ENCODE assay signal across 30 mouse cellular contexts in the genomic region with DNA sequence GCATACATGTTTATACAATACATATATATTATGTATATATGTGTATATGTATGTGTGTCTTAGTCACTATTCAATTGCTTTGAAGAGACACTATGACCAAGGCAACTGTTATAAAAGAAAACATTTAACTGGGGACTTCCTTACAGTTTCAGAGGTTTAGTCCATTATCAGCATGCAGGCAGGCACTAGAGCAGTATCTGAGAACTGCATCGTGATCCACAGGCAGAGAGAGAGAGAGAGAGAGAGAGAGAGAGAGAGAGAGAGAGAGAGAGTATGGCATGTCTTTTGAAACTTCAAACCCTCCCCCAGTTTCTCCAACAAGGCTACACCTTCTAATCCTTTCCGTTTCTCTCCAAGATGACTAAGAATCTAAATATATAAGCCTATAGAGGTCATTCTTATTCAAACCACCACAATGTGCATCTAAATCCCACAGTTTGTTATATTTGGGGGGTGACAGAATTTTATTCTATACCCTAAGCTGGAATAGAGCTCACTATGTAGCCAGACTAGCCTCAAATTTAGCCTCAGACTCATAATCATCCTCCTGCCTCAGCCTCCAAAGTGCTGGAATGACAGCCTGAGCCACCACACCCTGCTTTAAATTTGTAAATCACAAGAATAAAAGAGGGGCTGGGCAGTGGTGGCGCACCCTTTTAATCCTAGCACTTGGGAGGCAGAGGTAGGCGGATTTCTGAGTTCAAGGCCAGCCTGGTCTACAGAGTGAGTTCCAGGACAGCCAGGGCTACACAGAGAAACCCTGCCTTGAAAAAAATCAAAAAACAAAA. TPM values are rescaled to one million over a fixed set of nuclear protein-coding genes. Genes with fewer than 3 reads are reported as not detected.
A peak's percentile ranks its signal among the peaks of the same experiment; 100 is the strongest.
DNase-seq lines count a peak whose midpoint lies in the region; ATAC-seq and TF ChIP-seq lines count a peak whose summit lies in the region.
"Had no signal": no experiment of that assay in that cellular context is flagged by ENCODE, and none has a peak within 500 bp of the region (broad histone marks: within the 10 kb centered on the region; RNA-seq: fewer than 3 reads in every experiment).

No protein-coding gene starts in this region.

- no peaks in the 10 kb centered on the region for H3K36me3 ChIP-seq in G1E (replicated peaks)
- no peaks in the 10 kb centered on the region for H3K36me3 ChIP-seq in liver, embryonic 13.5 days
- no peaks in the 10 kb centered on the region for H3K36me3 ChIP-seq in heart, embryonic 12.5 days
- H3K36me3 ChIP-seq: forebrain, embryonic 10.5 days; hindbrain, embryonic 13.5 days; kidney, embryonic 15.5 days; limb, embryonic 10.5 days; limb, embryonic 15.5 days; lung, embryonic 15.5 days; midbrain, embryonic 13.5 days; stomach, embryonic 15.5 days had no signal

- DNase-seq in G1E (ENCODE audit: low spot score): no peak
- DNase-seq in ZHBTc4 (ENCODE audit: low read depth, low spot score): peak; percentile 39
- DNase-seq in liver, embryonic 13.5 days: no peak
- DNase-seq in cerebellum, adult 9-10 months: no peak
- DNase-seq in right cerebral cortex, adult 18-20 months: no peak
- DNase-seq: adrenal gland, postnatal 25 days; cerebellum, adult 18-20 months; cerebellum, postnatal 25 days; gastrocnemius, adult 2 months; gastrocnemius, postnatal 36 days; heart, adult 18-20 months; heart, postnatal 4 days; kidney, adult 11 months; kidney, postnatal 25 days; lung, postnatal 36 days; right cerebral cortex, postnatal 14 days had no signal

- H3K9me3 ChIP-seq in G1E (replicated peaks): no peaks in the 10 kb centered on the region
- no peaks in the 10 kb centered on the region for H3K9me3 ChIP-seq in liver, embryonic 13.5 days (replicated peaks)
- 0 out of 2 replicates have a peak, but pooled peaks cover 3% of the 10 kb centered on the region for H3K9me3 ChIP-seq in heart, embryonic 12.5 days (replicated peaks)
- H3K9me3 ChIP-seq: forebrain, embryonic 10.5 days; hindbrain, embryonic 13.5 days; kidney, embryonic 15.5 days; limb, embryonic 10.5 days; limb, embryonic 15.5 days; lung, embryonic 15.5 days; megakaryocyte, embryonic 14.5 days; midbrain, embryonic 13.5 days; stomach, embryonic 15.5 days had no signal

- no peak for TF ChIP-seq CTCF in G1E (IDR thresholded peaks at IDR 0.05; ENCODE audit: low read depth, low read length)

- peaks cover 6% of the 10 kb centered on the region; the same call in 1 of the 2 replicates for H3K27me3 ChIP-seq in G1E (ENCODE audit: insufficient read depth, low read length)
- H3K27me3 ChIP-seq in liver, embryonic 13.5 days: 0 out of 2 replicates have a peak, but pooled peaks cover 2% of the 10 kb centered on the region
- H3K27me3 ChIP-seq in heart, embryonic 12.5 days (replicated peaks): no peaks in the 10 kb centered on the region
- H3K27me3 ChIP-seq: kidney, embryonic 15.5 days; limb, embryonic 15.5 days; lung, embryonic 15.5 days; midbrain, embryonic 13.5 days; stomach, embryonic 15.5 days had no signal

- no peak overlapping the region for H3K9ac ChIP-seq in liver, embryonic 13.5 days
- H3K9ac ChIP-seq in heart, embryonic 12.5 days: no peak overlapping the region
- H3K9ac ChIP-seq: hindbrain, embryonic 13.5 days; kidney, embryonic 15.5 days; limb, embryonic 15.5 days; lung, embryonic 15.5 days; midbrain, embryonic 13.5 days; stomach, embryonic 15.5 days had no signal

- no peak overlapping the region for H3K27ac ChIP-seq in liver, embryonic 13.5 days
- no peak overlapping the region for H3K27ac ChIP-seq in heart, embryonic 12.5 days (ENCODE audit: poor library complexity, severe bottlenecking)
- H3K27ac ChIP-seq: forebrain, embryonic 10.5 days; gastrocnemius, adult 2 months; hindbrain, embryonic 13.5 days; kidney, embryonic 15.5 days; layer of hippocampus, adult 2 months; limb, embryonic 10.5 days; limb, embryonic 15.5 days; lung, embryonic 15.5 days; midbrain, embryonic 13.5 days; stomach, embryonic 15.5 days had no signal

- ATAC-seq in G1E (ENCODE audit: extremely low read depth, insufficient number of reproducible peaks, low FRiP score, poor library complexity, severe bottlenecking): peak; percentile 17
- ATAC-seq in liver, embryonic 13.5 days (ENCODE audit: low read depth): peak; percentile 75
- peak; percentile 84 for ATAC-seq in megakaryocyte progenitor cell, adult 5-6 weeks (replicated peaks; ENCODE audit: poor library complexity)
- no peak for ATAC-seq in heart, embryonic 12.5 days (ENCODE audit: insufficient number of reproducible peaks, low FRiP score)
- ATAC-seq: forebrain, embryonic 16.5 days; midbrain, embryonic 13.5 days had no signal

- no peak overlapping the region for H3K4me2 ChIP-seq in liver, embryonic 13.5 days
- H3K4me2 ChIP-seq in heart, embryonic 12.5 days: no peak overlapping the region
- H3K4me2 ChIP-seq: heart, embryonic 11.5 days; hindbrain, embryonic 13.5 days; kidney, embryonic 15.5 days; limb, embryonic 15.5 days; lung, embryonic 15.5 days; midbrain, embryonic 13.5 days; stomach, embryonic 15.5 days had no signal

- H3K4me3 ChIP-seq in G1E (ENCODE audit: low read depth, low read length): no peak overlapping the region
- H3K4me3 ChIP-seq in liver, embryonic 13.5 days (replicated peaks): no peak overlapping the region
- H3K4me3 ChIP-seq in heart, embryonic 12.5 days: no peak overlapping the region
- H3K4me3 ChIP-seq: forebrain, embryonic 10.5 days; gastrocnemius, adult 2 months; hindbrain, embryonic 13.5 days; kidney, embryonic 15.5 days; layer of hippocampus, adult 2 months; limb, embryonic 10.5 days; limb, embryonic 15.5 days; lung, embryonic 15.5 days; megakaryocyte, embryonic 14.5 days; midbrain, embryonic 13.5 days; stomach, embryonic 15.5 days had no signal

- H3K4me1 ChIP-seq in G1E (ENCODE audit: insufficient read depth, low read depth, low read length): peaks cover 9% of the 10 kb centered on the region
- H3K4me1 ChIP-seq in liver, embryonic 13.5 days (replicated peaks): peaks cover 11% of the 10 kb centered on the region
- H3K4me1 ChIP-seq in heart, embryonic 12.5 days (replicated peaks): peaks cover 10% of the 10 kb centered on the region
- H3K4me1 ChIP-seq: hindbrain, embryonic 13.5 days; kidney, embryonic 15.5 days; limb, embryonic 10.5 days; lung, embryonic 15.5 days; midbrain, embryonic 13.5 days; stomach, embryonic 15.5 days had no signal

- 50% methylated on average over 4 of the region's 4 CpGs for WGBS in liver, embryonic 13.5 days (ENCODE audit: insufficient replicate concordance)
- 62% methylated on average over 4 of the region's 4 CpGs for WGBS in heart, embryonic 12.5 days

RNA-seq across cellular contexts. Expression of a gene that starts 5.8 kb away (rescaled TPM):
- total RNA-seq in G1E (2014; fragmentation: Nextera tagmentation): 1,065 and 1,295 TPM in 2 replicates
- 308 and 391 TPM in 2 replicates for total RNA-seq in G1E (2017)
- polyA plus RNA-seq in G1E (2012): 1,477 and 1,552 TPM in 2 replicates
- 80.6 and 81.3 TPM in 2 replicates for polyA plus RNA-seq in liver, embryonic 13.5 days (2015; fragmentation: Nextera tagmentation; extraction: Ambion mirVana)
- total RNA-seq in megakaryocyte progenitor cell, adult 5-6 weeks (2015): 568 and 581 TPM in 2 replicates
- total RNA-seq in megakaryocyte progenitor cell, adult 5-6 weeks (2017): 577 and 593 TPM in 2 replicates
- polyA plus RNA-seq in heart, embryonic 12.5 days (2016; fragmentation: Nextera tagmentation; extraction: Ambion mirVana): 47.9 and 52.6 TPM in 2 replicates

RNA-seq across cellular contexts. Expression of a gene that starts 40.7 kb away (rescaled TPM):
- 0.23 TPM in 1 of 2 replicates, not detected in the other for total RNA-seq in G1E (2014; fragmentation: Nextera tagmentation)
- 0.27 and 0.35 TPM in 2 replicates for total RNA-seq in G1E (2017)
- polyA plus RNA-seq in G1E (2012): not detected in 2 replicates
- 0.44 and 0.60 TPM in 2 replicates for polyA plus RNA-seq in liver, embryonic 13.5 days (2015; fragmentation: Nextera tagmentation; extraction: Ambion mirVana)
- 0.24 and 0.32 TPM in 2 replicates for total RNA-seq in megakaryocyte progenitor cell, adult 5-6 weeks (2015)
- 0.08 and 0.17 TPM in 2 replicates for total RNA-seq in megakaryocyte progenitor cell, adult 5-6 weeks (2017)
- polyA plus RNA-seq in heart, embryonic 12.5 days (2016; fragmentation: Nextera tagmentation; extraction: Ambion mirVana): 0.40 and 1.6 TPM in 2 replicates

Comparison
In these comparisons a context has a peak if more than half of its experiments do, and no peak if none do; other contexts are left out.
1. RNA of a gene that starts 5.8 kb away (polyA plus RNA-seq): 1,477 to 1,552 TPM in G1E; 80.6 to 81.3 TPM in liver, embryonic 13.5 days and 47.9 to 52.6 TPM in heart, embryonic 12.5 days; every median in the first group is over 10 times any median in the second.